Mouse (Mus musculus): ENCODE results near the gene Nin. TPM values are rescaled to one million over a fixed set of nuclear protein-coding genes. Genes with fewer than 3 reads are reported as not detected.

Nin gene
- polyA plus RNA-seq, 1 experiment, result 8.0 TPM

DNA sequence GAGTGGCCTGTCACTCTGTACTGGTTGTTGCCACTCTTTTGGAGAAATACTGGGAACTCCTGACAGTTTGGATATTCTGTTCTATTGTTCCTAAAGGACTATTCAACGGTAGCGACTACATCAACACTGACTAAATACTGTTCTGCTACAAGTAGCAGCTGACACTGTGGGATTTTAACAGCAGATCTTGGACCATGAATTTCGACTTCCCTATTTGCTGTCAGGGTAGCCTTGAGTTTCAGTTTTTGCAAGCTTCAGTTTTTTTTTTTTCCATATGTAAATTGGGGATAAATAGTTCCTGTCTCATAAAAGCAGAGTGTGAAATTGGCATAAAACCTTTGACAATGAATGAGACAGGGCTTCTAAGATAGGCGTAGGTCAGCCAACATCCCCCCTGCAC is 103.2 kb downstream of the Nin start:
- H3K79me3 ChIP-seq (ENCODE audit: low read depth), result no peaks in the 10 kb centered on the region
- H3K79me2 ChIP-seq (ENCODE audit: control insufficient read depth, insufficient read depth), result no peaks in the 10 kb centered on the region
- TF ChIP-seq MYOD1 (IDR thresholded peaks at IDR 0.05; ENCODE audit: control insufficient read depth, insufficient read length, low read depth) (no peak), CTCF (IDR thresholded peaks at IDR 0.05; ENCODE audit: control insufficient read depth, insufficient read depth, insufficient read length) (no peak), FOSL1 (IDR thresholded peaks at IDR 0.05; ENCODE audit: insufficient read depth, low read length, poor library complexity, severe bottlenecking) (no peak), MAX (IDR thresholded peaks at IDR 0.05) (no peak), USF1 (IDR thresholded peaks at IDR 0.05; ENCODE audit: low read depth) (no peak), CEBPB (IDR thresholded peaks at IDR 0.05; ENCODE audit: low read depth) (no peak)
- H3K27me3 ChIP-seq (ENCODE audit: control insufficient read depth, insufficient read depth, insufficient read length), result no peaks in the 10 kb centered on the region
- no peak overlapping the region for H3ac ChIP-seq (ENCODE audit: control insufficient read depth, insufficient read length, low read depth)
- H3K4me3 ChIP-seq (ENCODE audit: insufficient read depth, poor library complexity, severe bottlenecking), result no peak overlapping the region
- peaks cover 39% of the 10 kb centered on the region for H3K36me3 ChIP-seq (ENCODE audit: control insufficient read depth, insufficient read depth)

DNA sequence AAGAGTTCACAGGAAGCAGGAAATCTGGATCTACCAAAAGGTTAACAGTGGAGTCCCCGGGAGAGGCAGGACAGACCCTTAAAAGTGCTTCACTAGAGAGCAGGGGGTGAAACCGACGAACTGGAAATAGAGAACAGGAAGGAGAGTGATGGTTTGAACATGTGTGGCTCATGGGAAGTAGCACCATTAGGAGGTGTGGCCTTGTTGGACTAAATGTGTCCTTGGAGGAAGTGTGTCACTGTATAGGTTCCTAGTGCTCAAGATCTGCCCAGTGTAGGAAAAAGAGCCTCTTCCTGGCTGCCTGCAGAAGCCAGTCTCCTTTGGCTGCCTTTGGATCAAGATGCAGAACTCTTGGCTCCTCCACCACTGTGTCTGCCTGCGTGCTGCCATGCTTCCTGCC is 108.4 kb downstream of the Nin start:
- no peaks in the 10 kb centered on the region for H3K36me3 ChIP-seq (ENCODE audit: control insufficient read depth, insufficient read depth)
- no peak overlapping the region for H3ac ChIP-seq (ENCODE audit: control insufficient read depth, insufficient read length, low read depth)
- no peak for TF ChIP-seq CTCF (IDR thresholded peaks at IDR 0.05; ENCODE audit: control insufficient read depth, insufficient read depth, insufficient read length)
- no peak for TF ChIP-seq MYOD1 (IDR thresholded peaks at IDR 0.05; ENCODE audit: control insufficient read depth, insufficient read length, low read depth)
- no peak for TF ChIP-seq MAX (IDR thresholded peaks at IDR 0.05)
- no peak for TF ChIP-seq MYOG (IDR thresholded peaks at IDR 0.05; ENCODE audit: control insufficient read depth, extremely low read depth, insufficient read length)
- TF ChIP-seq CEBPB (IDR thresholded peaks at IDR 0.05; ENCODE audit: low read depth), result no peak
- no peak for TF ChIP-seq USF1 (IDR thresholded peaks at IDR 0.05; ENCODE audit: low read depth)
- TF ChIP-seq FOSL1 (IDR thresholded peaks at IDR 0.05; ENCODE audit: insufficient read depth, low read length, poor library complexity, severe bottlenecking), result no peak
- H3K79me2 ChIP-seq (ENCODE audit: control insufficient read depth, insufficient read depth), result no peaks in the 10 kb centered on the region
- H3K4me3 ChIP-seq (ENCODE audit: insufficient read depth, poor library complexity, severe bottlenecking), result no peak overlapping the region
- no peaks in the 10 kb centered on the region for H3K79me3 ChIP-seq (ENCODE audit: low read depth)
- no peaks in the 10 kb centered on the region for H3K27me3 ChIP-seq (ENCODE audit: control insufficient read depth, insufficient read depth, insufficient read length)

DNA sequence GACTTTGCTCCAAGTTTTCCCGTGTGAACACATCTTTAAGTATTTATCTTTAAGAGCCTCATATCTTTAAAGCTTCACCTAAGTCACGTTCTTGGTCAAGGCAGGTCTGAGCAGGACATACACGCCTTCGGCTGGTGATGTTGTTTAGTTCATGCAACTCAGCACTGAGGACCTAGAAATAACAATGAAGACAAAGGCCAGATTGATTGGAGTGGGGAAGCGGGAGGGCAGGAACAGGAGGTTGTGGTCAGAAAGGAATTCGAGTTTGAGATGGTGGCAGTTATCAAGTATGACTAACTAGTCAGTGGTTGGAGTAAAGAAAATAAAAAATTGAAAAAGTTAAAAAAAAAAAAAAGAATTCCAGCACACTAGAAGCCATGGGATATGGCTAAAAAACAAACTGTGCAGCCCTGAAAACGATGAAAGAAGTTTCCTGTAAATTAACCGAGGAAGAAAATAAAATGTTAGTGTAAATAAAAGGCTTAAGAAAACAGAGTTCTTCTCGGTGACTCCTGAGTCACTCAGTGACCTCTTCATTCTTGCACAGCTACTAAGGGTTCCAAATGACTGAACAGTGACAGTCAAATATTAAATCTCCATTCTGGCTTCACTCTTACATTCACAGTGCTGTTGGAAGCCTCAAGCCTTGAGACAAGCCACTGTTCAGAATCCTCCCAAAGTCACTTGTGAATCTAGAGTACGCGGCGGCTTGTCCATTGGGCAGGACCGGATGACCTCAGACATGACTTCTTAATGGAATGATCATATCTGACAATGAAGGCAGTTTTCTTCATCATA is 115.1 kb downstream of the Nin start:
- TF ChIP-seq MAX (IDR thresholded peaks at IDR 0.05) (no peak), MYOD1 (IDR thresholded peaks at IDR 0.05; ENCODE audit: control insufficient read depth, insufficient read length, low read depth) (peak; percentile 29)
- Histone ChIP-seq H3K27me3 (ENCODE audit: control insufficient read depth, insufficient read depth, insufficient read length) (no peaks in the 10 kb centered on the region), H3K79me2 (ENCODE audit: control insufficient read depth, insufficient read depth) (no peaks in the 10 kb centered on the region), H3ac (ENCODE audit: control insufficient read depth, insufficient read length, low read depth) (no peak overlapping the region), H3K4me3 (ENCODE audit: insufficient read depth, poor library complexity, severe bottlenecking) (no peak overlapping the region), H3K79me3 (ENCODE audit: low read depth) (no peaks in the 10 kb centered on the region), H3K36me3 (ENCODE audit: control insufficient read depth, insufficient read depth) (peaks cover 3% of the 10 kb centered on the region)

DNA sequence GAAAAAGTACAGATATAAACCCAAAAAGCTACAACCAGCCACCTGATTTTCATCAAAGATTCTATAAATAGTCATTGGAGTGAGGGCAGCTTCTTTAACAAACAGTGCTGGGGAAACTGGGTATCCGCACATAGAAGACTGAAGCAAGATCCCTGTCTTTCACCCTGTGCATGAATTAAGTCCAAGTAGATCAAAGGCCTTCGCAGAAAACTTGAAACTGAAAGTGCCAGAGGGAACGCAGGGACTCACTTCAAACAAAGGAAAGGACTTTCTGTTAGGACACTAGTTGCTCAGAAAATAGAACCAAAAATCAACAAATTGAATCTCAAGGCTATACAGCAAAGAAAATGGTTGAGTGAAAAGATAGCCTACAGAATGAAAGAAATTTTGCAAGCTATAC is 118.1 kb downstream of the Nin start:
- H3ac ChIP-seq (ENCODE audit: control insufficient read depth, insufficient read length, low read depth), result no peak overlapping the region
- no peak for TF ChIP-seq MYOG (IDR thresholded peaks at IDR 0.05; ENCODE audit: control insufficient read depth, extremely low read depth, insufficient read length)
- no peak overlapping the region for H3K4me3 ChIP-seq (ENCODE audit: insufficient read depth, poor library complexity, severe bottlenecking)
- H3K79me2 ChIP-seq (ENCODE audit: control insufficient read depth, insufficient read depth), result no peaks in the 10 kb centered on the region
- no peaks in the 10 kb centered on the region for H3K79me3 ChIP-seq (ENCODE audit: low read depth)
- peaks cover 3% of the 10 kb centered on the region for H3K36me3 ChIP-seq (ENCODE audit: control insufficient read depth, insufficient read depth)
- no peaks in the 10 kb centered on the region for H3K27me3 ChIP-seq (ENCODE audit: control insufficient read depth, insufficient read depth, insufficient read length)

DNA sequence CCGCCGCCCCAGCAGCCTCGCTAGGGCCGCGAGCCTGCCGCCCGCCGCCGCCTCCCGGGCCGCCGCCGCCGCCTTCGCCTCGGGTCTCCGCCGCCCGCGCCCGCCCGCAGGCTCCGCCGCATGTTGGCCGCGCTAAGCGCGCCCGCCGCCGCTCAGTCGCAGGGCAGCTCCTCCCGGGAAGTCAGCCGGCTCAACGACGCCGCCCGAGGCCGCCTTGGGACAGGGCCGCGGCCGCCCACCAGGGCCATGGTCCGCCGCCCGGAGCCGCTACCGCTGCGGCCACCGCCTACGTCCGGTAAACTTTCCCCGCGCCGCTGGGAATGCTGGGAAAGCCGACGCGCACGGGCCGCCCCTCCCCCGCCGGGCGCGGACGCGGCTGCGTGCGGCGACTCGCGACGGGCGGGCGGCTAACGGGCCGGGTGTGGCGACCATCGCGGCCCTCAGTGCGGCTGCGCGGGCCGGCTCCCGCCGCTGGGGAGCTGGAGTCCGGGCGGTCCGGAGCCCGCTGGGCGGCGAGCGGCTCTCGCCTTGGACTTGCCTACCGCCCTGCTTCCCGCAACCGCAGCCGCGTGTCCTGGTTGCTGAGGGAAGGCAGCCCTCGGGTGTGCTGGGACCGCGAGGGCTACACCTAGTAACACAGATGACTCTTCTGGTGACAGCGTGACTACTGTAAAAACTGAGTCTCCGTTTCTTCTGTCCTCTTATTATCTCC is 126.6 kb downstream of the Nin start, which contains the start of gene Sav1:
Gene Sav1, minus strand, starts transcription at position 217 of the 712 bp plus-strand sequence.
- TF ChIP-seq FOSL1 (IDR thresholded peaks at IDR 0.05; ENCODE audit: insufficient read depth, low read length, poor library complexity, severe bottlenecking), result no peak
- peak; percentile 81 for TF ChIP-seq MAX (IDR thresholded peaks at IDR 0.05)
- Histone ChIP-seq H3K4me3 (ENCODE audit: insufficient read depth, poor library complexity, severe bottlenecking) (peak within 1 kb of the TSS; percentile 84), H3K36me3 (ENCODE audit: control insufficient read depth, insufficient read depth) (peaks cover 29% of the 10 kb centered on the region), H3K27me3 (ENCODE audit: control insufficient read depth, insufficient read depth, insufficient read length) (no peaks in the 10 kb centered on the region), H3K79me3 (ENCODE audit: low read depth) (peaks cover 47% of the 10 kb centered on the region), H3K79me2 (ENCODE audit: control insufficient read depth, insufficient read depth) (peaks cover 62% of the 10 kb centered on the region), H3ac (ENCODE audit: control insufficient read depth, insufficient read length, low read depth) (peak within 1 kb of the TSS; percentile 93)

DNA sequence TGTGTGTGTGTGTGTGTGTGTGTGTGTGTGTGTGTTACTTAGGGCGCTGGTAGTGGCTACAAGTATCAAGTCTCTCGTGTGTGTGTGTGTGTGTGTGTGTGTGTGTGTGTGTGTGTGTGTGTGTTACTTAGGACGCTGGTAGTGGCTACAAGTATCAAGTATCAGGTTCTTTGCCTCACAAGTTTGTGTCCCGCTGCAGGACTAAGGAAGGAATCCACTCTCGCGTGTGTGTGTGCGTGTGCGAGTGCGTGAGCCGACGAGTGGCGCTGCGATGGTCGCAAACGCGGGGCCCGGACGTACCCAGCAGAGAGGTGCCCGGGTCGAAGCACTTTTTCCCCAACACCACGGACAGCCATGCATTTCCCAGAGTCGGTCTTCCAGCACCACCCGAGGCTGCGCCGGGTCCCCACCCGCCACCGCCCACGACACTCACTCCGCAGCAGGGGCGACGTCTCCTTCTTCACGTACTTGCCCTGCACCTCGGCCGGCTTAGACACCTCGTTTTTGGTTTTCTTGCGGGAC is 127.2 kb downstream of the Nin start:
- TF ChIP-seq USF1 (IDR thresholded peaks at IDR 0.05; ENCODE audit: low read depth) (no peak), FOSL1 (IDR thresholded peaks at IDR 0.05; ENCODE audit: insufficient read depth, low read length, poor library complexity, severe bottlenecking) (no peak), MAX (IDR thresholded peaks at IDR 0.05) (no peak), MYOD1 (IDR thresholded peaks at IDR 0.05; ENCODE audit: control insufficient read depth, insufficient read length, low read depth) (no peak), CEBPB (IDR thresholded peaks at IDR 0.05; ENCODE audit: low read depth) (no peak), CTCF (IDR thresholded peaks at IDR 0.05; ENCODE audit: control insufficient read depth, insufficient read depth, insufficient read length) (no peak), MYOG (IDR thresholded peaks at IDR 0.05; ENCODE audit: control insufficient read depth, extremely low read depth, insufficient read length) (no peak)
- Histone ChIP-seq H3K36me3 (ENCODE audit: control insufficient read depth, insufficient read depth) (peaks cover 34% of the 10 kb centered on the region), H3ac (ENCODE audit: control insufficient read depth, insufficient read length, low read depth) (peak overlapping the region; percentile 93), H3K27me3 (ENCODE audit: control insufficient read depth, insufficient read depth, insufficient read length) (no peaks in the 10 kb centered on the region), H3K79me2 (ENCODE audit: control insufficient read depth, insufficient read depth) (peaks cover 68% of the 10 kb centered on the region), H3K4me3 (ENCODE audit: insufficient read depth, poor library complexity, severe bottlenecking) (peak overlapping the region; percentile 84), H3K79me3 (ENCODE audit: low read depth) (peaks cover 54% of the 10 kb centered on the region)
